In the genomic region with DNA sequence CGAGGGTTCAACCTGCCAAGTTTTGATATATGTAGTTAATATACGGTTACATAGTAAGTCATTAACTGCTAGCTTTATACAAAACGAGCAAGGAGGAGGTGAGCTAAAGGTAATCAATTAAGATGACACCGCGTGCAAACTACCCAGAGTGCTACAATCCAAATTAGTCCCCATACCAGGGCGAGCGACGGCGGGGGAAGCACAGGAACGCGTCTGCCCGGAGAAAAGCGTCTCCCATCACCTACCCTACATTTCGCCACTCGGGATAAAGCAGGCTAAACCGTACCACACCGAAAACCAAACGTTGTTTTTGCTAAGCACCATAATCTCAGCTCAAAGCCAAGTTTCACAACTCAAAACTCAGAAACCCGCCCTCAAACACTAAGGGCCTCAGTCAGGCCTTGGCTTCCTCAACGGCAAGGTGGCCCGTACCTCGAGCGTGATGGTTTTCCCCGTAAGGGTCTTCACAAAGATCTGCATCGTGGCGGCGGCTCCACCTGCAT, we compare ENCODE assay signal across 8 mouse cellular contexts. TPM values are rescaled to one million over a fixed set of nuclear protein-coding genes. Genes with fewer than 3 reads are reported as not detected.
A peak's percentile ranks its signal among the peaks of the same experiment; 100 is the strongest.
DNase-seq lines count a peak whose midpoint lies in the region; ATAC-seq and TF ChIP-seq lines count a peak whose summit lies in the region.

No protein-coding gene starts in this region.

- peak overlapping the region; percentile 79 for H3K4me3 ChIP-seq in heart, embryonic 13.5 days
- H3K4me3 ChIP-seq in G1E (ENCODE audit: low read depth, low read length), result peak overlapping the region; percentile 74

- H3K4me2 ChIP-seq in heart, embryonic 13.5 days, result peak overlapping the region; percentile 85

- no peak for TF ChIP-seq CTCF in G1E (IDR thresholded peaks at IDR 0.05; ENCODE audit: low read depth, low read length)

- no peak for DNase-seq in heart, adult 8-10 months (ENCODE audit: low spot score)
- no peak for DNase-seq in G1E (ENCODE audit: low spot score)
- peak; percentile 12 for DNase-seq in forelimb bud, embryonic 11.5 days (ENCODE audit: low read depth, low spot score)
- DNase-seq in urinary bladder, postnatal 25 days (ENCODE audit: low spot score), result no peak
- DNase-seq in gastrocnemius, adult 8-10 months (ENCODE audit: low spot score in 2 of 2), result no peak
- no peak for DNase-seq in urinary bladder, adult 18-20 months (ENCODE audit: low spot score in 2 of 2)

- peaks cover 45% of the 10 kb centered on the region for H3K36me3 ChIP-seq in heart, embryonic 13.5 days
- peaks cover 35% of the 10 kb centered on the region for H3K36me3 ChIP-seq in G1E (replicated peaks)

- peaks cover 18% of the 10 kb centered on the region for H3K4me1 ChIP-seq in heart, embryonic 13.5 days
- peaks cover 27% of the 10 kb centered on the region for H3K4me1 ChIP-seq in G1E (ENCODE audit: insufficient read depth, low read depth, low read length)

- no peaks in the 10 kb centered on the region for H3K9me3 ChIP-seq in heart, embryonic 13.5 days
- no peaks in the 10 kb centered on the region for H3K9me3 ChIP-seq in G1E (replicated peaks)

- no peak for ATAC-seq in heart, embryonic 13.5 days (ENCODE audit: extremely low read depth, insufficient number of reproducible peaks, low FRiP score, low TSS enrichment)
- ATAC-seq in G1E (ENCODE audit: extremely low read depth, insufficient number of reproducible peaks, low FRiP score, poor library complexity, severe bottlenecking), result no peak
- peak; percentile 25 for ATAC-seq in megakaryocyte, adult 5-6 weeks (ENCODE audit: poor library complexity, severe bottlenecking)

- H3K9ac ChIP-seq in heart, embryonic 13.5 days, result peak overlapping the region; percentile 95

- no peaks in the 10 kb centered on the region for H3K27me3 ChIP-seq in heart, embryonic 13.5 days (replicated peaks)
- no peaks in the 10 kb centered on the region for H3K27me3 ChIP-seq in G1E (ENCODE audit: insufficient read depth, low read length)

- peak overlapping the region; percentile 78 for H3K27ac ChIP-seq in heart, embryonic 13.5 days (replicated peaks)

- under 1% methylated on average over 27 of the region's 27 CpGs for WGBS in heart, embryonic 13.5 days

RNA-seq across cellular contexts. Expression of a gene that starts 0.5 kb away (rescaled TPM):
- 0.09 and 0.11 TPM in 2 replicates for polyA plus RNA-seq in heart, embryonic 13.5 days (2015; fragmentation: Nextera tagmentation; extraction: Ambion mirVana)
- not detected for total RNA-seq in heart, adult 8-10 months (2022)
- total RNA-seq in G1E (2014; fragmentation: Nextera tagmentation) (1.3 TPM in 1 of 2 replicates, not detected in the other), G1E (2017) (1.1 and 1.4 TPM in 2 replicates)
- 0.09 TPM in 1 of 2 replicates, not detected in the other for polyA plus RNA-seq in G1E (2012)
- total RNA-seq in megakaryocyte, adult 5-6 weeks (2015), result 0.41 and 0.49 TPM in 2 replicates
- 0.04 TPM in 1 of 2 replicates, not detected in the other for total RNA-seq in megakaryocyte, adult 5-6 weeks (2017)
- not detected for total RNA-seq in gastrocnemius, adult 8-10 months (2022)

RNA-seq across cellular contexts. Expression of a gene that starts 0.6 kb away (rescaled TPM):
- 702 and 747 TPM in 2 replicates for polyA plus RNA-seq in heart, embryonic 13.5 days (2015; fragmentation: Nextera tagmentation; extraction: Ambion mirVana)
- total RNA-seq in heart, adult 8-10 months (2022), result 100 to 1,000 TPM; 432 to 497 (median 454) TPM
- total RNA-seq in G1E (2014; fragmentation: Nextera tagmentation), result 927 and 1,016 TPM in 2 replicates
- total RNA-seq in G1E (2017), result 861 and 868 TPM in 2 replicates
- polyA plus RNA-seq in G1E (2012), result 115 and 138 TPM in 2 replicates
- total RNA-seq in megakaryocyte, adult 5-6 weeks (2015), result 1,480 and 1,646 TPM in 2 replicates
- total RNA-seq in megakaryocyte, adult 5-6 weeks (2017), result 732 and 809 TPM in 2 replicates
- total RNA-seq in gastrocnemius, adult 8-10 months (2022), result 100 to 1,000 TPM; 401 to 487 (median 425) TPM

RNA-seq across cellular contexts. Expression of a gene that starts 21.1 kb away (rescaled TPM):
- 36.5 and 44.9 TPM in 2 replicates for polyA plus RNA-seq in heart, embryonic 13.5 days (2015; fragmentation: Nextera tagmentation; extraction: Ambion mirVana)
- 10 to 100 TPM; 50.1 to 60.7 (median 53.0) TPM for total RNA-seq in heart, adult 8-10 months (2022)
- total RNA-seq in G1E (2014; fragmentation: Nextera tagmentation) (70.0 and 72.2 TPM in 2 replicates), G1E (2017) (81.1 and 105 TPM in 2 replicates)
- 8.5 and 11.8 TPM in 2 replicates for polyA plus RNA-seq in G1E (2012)
- total RNA-seq in megakaryocyte, adult 5-6 weeks (2015), result 11.4 and 14.3 TPM in 2 replicates
- total RNA-seq in megakaryocyte, adult 5-6 weeks (2017), result 35.4 and 35.9 TPM in 2 replicates
- 10 to 100 TPM; 20.3 to 25.4 (median 24.8) TPM for total RNA-seq in gastrocnemius, adult 8-10 months (2022)

RNA-seq across cellular contexts. Expression of a gene that starts 32.5 kb away (rescaled TPM):
- 18.7 and 20.0 TPM in 2 replicates for polyA plus RNA-seq in heart, embryonic 13.5 days (2015; fragmentation: Nextera tagmentation; extraction: Ambion mirVana)
- total RNA-seq in heart, adult 8-10 months (2022), result 10 to 100 TPM; 21.3 to 26.0 (median 22.6) TPM
- 41.5 and 47.5 TPM in 2 replicates for total RNA-seq in G1E (2014; fragmentation: Nextera tagmentation)
- total RNA-seq in G1E (2017), result 129 and 135 TPM in 2 replicates
- polyA plus RNA-seq in G1E (2012), result 10.5 and 34.9 TPM in 2 replicates
- total RNA-seq in megakaryocyte, adult 5-6 weeks (2015), result 27.6 and 32.4 TPM in 2 replicates
- 33.0 and 40.1 TPM in 2 replicates for total RNA-seq in megakaryocyte, adult 5-6 weeks (2017)
- total RNA-seq in gastrocnemius, adult 8-10 months (2022), result 10 to 100 TPM; 22.5 to 27.0 (median 23.8) TPM
